Mouse (Mus musculus) neural tube, embryonic 14.5 days (tissue): ENCODE results near the gene Trappc2. TPM values are rescaled to one million over a fixed set of nuclear protein-coding genes. Genes with fewer than 3 reads are reported as not detected.

Experiments used
- ATAC-seq: fragments of 200-750 bp; cut with Nextera tagmentation; 2 replicates; pipeline ENCODE4 v1.8.0; 2017; ENCODE audit warnings: low read depth, mild to moderate bottlenecking, moderate TSS enrichment, moderate library complexity
- H3K27ac ChIP-seq: fragments of 300-500 bp; sonication (generic); 2 replicates; pipeline ENCODE4 v1.5.1; 2014; ENCODE audit warnings: low read depth, mild to moderate bottlenecking, control low read depth, low read length, moderate library complexity, mixed read lengths
- H3K27me3 ChIP-seq: fragments of 300-500 bp; sonication (generic); 2 replicates; pipeline ENCODE4 v1.6.1; 2014; ENCODE audit warnings: low read length; ENCODE audit not compliant: control insufficient read depth, insufficient read depth
- H3K36me3 ChIP-seq: fragments of 300-500 bp; sonication (generic); 2 replicates; pipeline ENCODE4 v1.6.1; 2014; ENCODE audit warnings: low read length, mixed read lengths; ENCODE audit not compliant: control insufficient read depth, insufficient read depth
- H3K4me1 ChIP-seq: fragments of 300-500 bp; sonication (generic); 2 replicates; pipeline ENCODE4 v1.6.1; 2014; ENCODE audit warnings: low read length; ENCODE audit not compliant: control insufficient read depth, insufficient read depth
- H3K4me2 ChIP-seq: fragments of 300-500 bp; sonication (generic); 2 replicates; pipeline ENCODE4 v1.6.1; 2014; ENCODE audit warnings: mild to moderate bottlenecking, low read depth, low read length, control low read depth
- H3K4me3 ChIP-seq: fragments of 300-500 bp; sonication (generic); 2 replicates; pipeline ENCODE4 v1.5.1; 2014; ENCODE audit warnings: low read depth, low read length, control low read depth, mixed read lengths
- H3K9ac ChIP-seq: fragments of 300-500 bp; sonication (generic); replicated peaks from 2 replicates; pipeline ENCODE4 v1.6.1; 2014; ENCODE audit warnings: low read depth, mild to moderate bottlenecking, control low read depth, low read length, mixed read lengths
- H3K9me3 ChIP-seq: fragments of 300-500 bp; sonication (generic); 2 replicates; pipeline ENCODE4 v1.6.1; 2016; ENCODE audit warnings: low read length; ENCODE audit not compliant: control insufficient read depth
- WGBS: fragments of 180-500 bp; shearing (Covaris S2); extraction: QIAGEN DNeasy Blood & Tissue Kit; methylation state at CpG from one replicate; pipeline ENCODE4 v1.1.7; 2014; 5-methylcytosine and 5-hydroxymethylcytosine counted together
- polyA plus RNA-seq: library from polyadenylated mRNA; unstranded; fragments of >200 nt; fragmentation: Nextera tagmentation; extraction: Ambion mirVana; gene quantifications from 2 replicates; pipeline ENCODE4 v1.2.1, GENCODE M21; 2014

Gene Trappc2
- polyA plus RNA-seq, 1 experiment from 2014 or later, result 80.8 TPM

- Histone ChIP-seq H3K27ac (no peak overlapping the region), H3K4me2 (no peak overlapping the region), H3K9ac (no peak overlapping the region), H3K4me1 (no peaks in the 10 kb centered on the region), H3K36me3 (no peaks in the 10 kb centered on the region), H3K4me3 (no peak overlapping the region), H3K9me3 (no peaks in the 10 kb centered on the region), H3K27me3 (no peaks in the 10 kb centered on the region)
- WGBS, result 72% methylated on average over 1 of the region's 1 CpGs
- no peak for ATAC-seq
These were observed 59.3 kb downstream of the Trappc2 start for GRCm38 (mm10) chrX:166499496-166500190.

Other genes with a start within 250 kb of the Trappc2 start
- gene Gpm6b, start 201.7 kb upstream of the Trappc2 start, polyA plus RNA-seq, result 263 and 279 TPM in 2 replicates
- 8.3 and 9.0 TPM in 2 replicates for gene Ofd1, start 130 bp downstream of the Trappc2 start, polyA plus RNA-seq
- 63.8 and 70.9 TPM in 2 replicates for gene Rab9, start 39.3 kb downstream of the Trappc2 start, polyA plus RNA-seq
- gene Tceanc, start 78.0 kb downstream of the Trappc2 start, polyA plus RNA-seq, result 5.9 and 6.7 TPM in 2 replicates
- 5.3 and 6.3 TPM in 2 replicates for gene Egfl6, start 145.1 kb downstream of the Trappc2 start, polyA plus RNA-seq